Mouse (Mus musculus): ENCODE data around the gene Bmt2. TPM values are rescaled to one million over a fixed set of nuclear protein-coding genes. Genes with fewer than 3 reads are reported as not detected.

The Bmt2 gene
- polyA plus RNA-seq, 1 experiment from 2014 or later = 5.8 TPM

DNA sequence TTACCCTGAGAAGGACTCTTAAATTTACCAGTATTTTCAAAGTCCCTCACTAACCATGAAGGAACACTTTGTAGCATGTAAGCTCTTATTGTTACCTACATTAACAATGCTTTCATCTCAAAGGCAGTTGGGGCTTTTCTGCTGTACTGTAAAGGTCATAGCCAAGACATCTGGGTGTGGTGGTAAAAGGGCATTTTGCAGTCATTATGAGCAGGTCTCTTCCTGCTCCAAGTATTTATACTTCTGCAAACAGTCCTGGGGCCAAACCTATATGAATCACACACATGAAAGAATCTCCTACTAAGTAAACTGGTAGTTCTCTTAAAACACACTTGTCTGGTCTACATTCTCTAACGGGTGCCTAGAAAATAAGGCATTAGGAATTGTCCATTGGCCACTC is 95.7 kb downstream of the Bmt2 start:
- no peak overlapping the region for H3K27ac ChIP-seq (ENCODE audit: low read depth, low read length)
- H3K9me3 ChIP-seq (ENCODE audit: control insufficient read depth) = no peaks in the 10 kb centered on the region
- H3K4me3 ChIP-seq (ENCODE audit: low read depth, low read length) = no peak overlapping the region
- H3K36me3 ChIP-seq (ENCODE audit: control insufficient read depth, insufficient read depth) = peaks cover 28% of the 10 kb centered on the region
- H3K9ac ChIP-seq (ENCODE audit: low read depth, low read length) = no peak overlapping the region
- H3K4me2 ChIP-seq (replicated peaks; ENCODE audit: low read depth) = no peak overlapping the region
- H3K4me1 ChIP-seq (replicated peaks; ENCODE audit: control insufficient read depth, insufficient read depth, low read length) = peaks cover 3% of the 10 kb centered on the region; the same call in 1 of the 2 replicates
- TF ChIP-seq CTCF (IDR thresholded peaks at IDR 0.05; ENCODE audit: low read depth) = no peak
- WGBS = 30% methylated on average over 1 of the region's 1 CpGs
- no peaks in the 10 kb centered on the region for H3K27me3 ChIP-seq (replicated peaks; ENCODE audit: control insufficient read depth, insufficient read depth, low read length)
- ATAC-seq = no peak

Other genes starting within 250 kb of the Bmt2 start
- 13.0 and 13.7 TPM in 2 replicates for gene Tmem168, start 69.9 kb downstream of the Bmt2 start, polyA plus RNA-seq (2015; fragmentation: Nextera tagmentation; extraction: Ambion mirVana)
- gene Gpr85, start 162.0 kb upstream of the Bmt2 start, polyA plus RNA-seq (2015; fragmentation: Nextera tagmentation; extraction: Ambion mirVana) = 2.8 and 3.9 TPM in 2 replicates
- 95.4 and 106 TPM in 2 replicates for gene 2610001J05Rik, start 193.6 kb upstream of the Bmt2 start, polyA plus RNA-seq (2015; fragmentation: Nextera tagmentation; extraction: Ambion mirVana)